Mouse (Mus musculus) heart, embryonic 16.5 days (tissue): ENCODE measurements around the gene Mboat2. TPM values are rescaled to one million over a fixed set of nuclear protein-coding genes. Genes with fewer than 3 reads are reported as not detected.

Experiments
- ATAC-seq: fragments of 200-750 bp; cut with Nextera tagmentation; replicated peaks from 2 replicates; pipeline ENCODE4 v1.8.0; 2017; ENCODE audit warnings: moderate number of reproducible peaks; ENCODE audit not compliant: insufficient read depth, low FRiP score; ENCODE audit errors: extremely low read depth
- H3K27ac ChIP-seq: fragments of 300-500 bp; sonication (generic); 2 replicates; pipeline ENCODE4 v1.5.1; 2014; ENCODE audit warnings: mild to moderate bottlenecking, low read length, control low read depth, moderate library complexity
- H3K27me3 ChIP-seq: fragments of 300-500 bp; sonication (generic); 2 replicates; pipeline ENCODE4 v1.6.1; 2014; ENCODE audit warnings: low read length, mixed read lengths; ENCODE audit not compliant: control insufficient read depth, insufficient read depth
- H3K36me3 ChIP-seq: fragments of 300-500 bp; sonication (generic); 2 replicates; pipeline ENCODE4 v1.6.1; 2014; ENCODE audit not compliant: control insufficient read depth, insufficient read depth
- H3K4me1 ChIP-seq: fragments of 300-500 bp; sonication (generic); 2 replicates; pipeline ENCODE4 v1.6.1; 2014; ENCODE audit warnings: low read length, mixed read lengths; ENCODE audit not compliant: control insufficient read depth, insufficient read depth
- H3K4me2 ChIP-seq: fragments of 300-500 bp; sonication (generic); 2 replicates; pipeline ENCODE4 v1.6.1; 2014; ENCODE audit warnings: low read depth, mild to moderate bottlenecking, control low read depth, low read length
- H3K4me3 ChIP-seq: fragments of 300-500 bp; sonication (generic); 2 replicates; pipeline ENCODE4 v1.5.1; 2014; ENCODE audit warnings: mild to moderate bottlenecking, control low read depth, low read length
- H3K9ac ChIP-seq: fragments of 300-500 bp; sonication (generic); 2 replicates; pipeline ENCODE4 v1.6.1; 2014; ENCODE audit warnings: low read length, control low read depth
- H3K9me3 ChIP-seq: fragments of 300-500 bp; sonication (generic); replicated peaks from 2 replicates; pipeline ENCODE4 v1.6.1; 2016; ENCODE audit warnings: low read length; ENCODE audit not compliant: control insufficient read depth
- WGBS: fragments of 180-500 bp; shearing (Covaris S2); extraction: QIAGEN DNeasy Blood & Tissue Kit; methylation state at CpG from one replicate; pipeline ENCODE4 v1.1.7; 2014; 5-methylcytosine and 5-hydroxymethylcytosine counted together
- polyA plus RNA-seq: library from polyadenylated mRNA; unstranded; fragments of >200 nt; fragmentation: Nextera tagmentation; extraction: Ambion mirVana; gene quantifications from 2 replicates; pipeline ENCODE4 v1.2.1, GENCODE M21; 2015

Mboat2 gene
- polyA plus RNA-seq, 1 experiment from 2014 or later, result 28.8 TPM

- ATAC-seq, result no peak
- no peaks in the 10 kb centered on the region for H3K27me3 ChIP-seq
- H3K4me1 ChIP-seq, result peaks cover 11% of the 10 kb centered on the region
- no peaks in the 10 kb centered on the region for H3K9me3 ChIP-seq
- 83% methylated on average over 8 of the region's 8 CpGs for WGBS
- H3K27ac ChIP-seq, result no peak overlapping the region
- H3K9ac ChIP-seq, result no peak overlapping the region
- no peak overlapping the region for H3K4me3 ChIP-seq
- H3K4me2 ChIP-seq, result no peak overlapping the region
- H3K36me3 ChIP-seq, result no peaks in the 10 kb centered on the region
These were observed 41.6 kb downstream of the Mboat2 start for GRCm38 (mm10) chr12:24872264-24872663.

GRCm38 (mm10) chr12:24872689-24873088 lies 42.0 kb downstream of the Mboat2 start:
- Histone ChIP-seq H3K4me2 (no peak overlapping the region), H3K4me1 (peaks cover 11% of the 10 kb centered on the region), H3K27me3 (no peaks in the 10 kb centered on the region), H3K9me3 (no peaks in the 10 kb centered on the region), H3K36me3 (no peaks in the 10 kb centered on the region), H3K27ac (no peak overlapping the region), H3K9ac (no peak overlapping the region), H3K4me3 (no peak overlapping the region)
- 74% methylated on average over 10 of the region's 10 CpGs for WGBS
- ATAC-seq, result no peak

- Histone ChIP-seq H3K9me3 (no peaks in the 10 kb centered on the region), H3K9ac (no peak overlapping the region), H3K4me2 (no peak overlapping the region), H3K4me3 (no peak overlapping the region), H3K27ac (no peak overlapping the region), H3K27me3 (no peaks in the 10 kb centered on the region), H3K4me1 (peaks cover 20% of the 10 kb centered on the region), H3K36me3 (no peaks in the 10 kb centered on the region)
- no peak for ATAC-seq
- WGBS, result 79% methylated on average over 1 of the region's 1 CpGs
These were observed 45.2 kb downstream of the Mboat2 start for GRCm38 (mm10) chr12:24875908-24876307.

GRCm38 (mm10) chr12:24877231-24877630 lies 46.6 kb downstream of the Mboat2 start:
- Histone ChIP-seq H3K4me2 (no peak overlapping the region), H3K27me3 (no peaks in the 10 kb centered on the region), H3K4me3 (no peak overlapping the region), H3K27ac (no peak overlapping the region), H3K36me3 (no peaks in the 10 kb centered on the region), H3K9me3 (no peaks in the 10 kb centered on the region), H3K4me1 (peaks cover 20% of the 10 kb centered on the region), H3K9ac (no peak overlapping the region)
- ATAC-seq, result no peak
- 50% methylated on average over 7 of the region's 7 CpGs for WGBS

GRCm38 (mm10) chr12:24878090-24878489 lies 47.4 kb downstream of the Mboat2 start:
- Histone ChIP-seq H3K27me3 (no peaks in the 10 kb centered on the region), H3K4me3 (no peak overlapping the region), H3K27ac (no peak overlapping the region), H3K9ac (no peak overlapping the region), H3K4me2 (no peak overlapping the region), H3K36me3 (no peaks in the 10 kb centered on the region), H3K9me3 (no peaks in the 10 kb centered on the region), H3K4me1 (peaks cover 20% of the 10 kb centered on the region)
- WGBS, result 79% methylated on average over 6 of the region's 6 CpGs
- ATAC-seq, result no peak

- 45% methylated on average over 5 of the region's 5 CpGs for WGBS
- no peak overlapping the region for H3K9ac ChIP-seq
- no peak overlapping the region for H3K4me2 ChIP-seq
- peaks cover 20% of the 10 kb centered on the region for H3K4me1 ChIP-seq
- no peaks in the 10 kb centered on the region for H3K9me3 ChIP-seq
- no peak overlapping the region for H3K27ac ChIP-seq
- no peak for ATAC-seq
- no peaks in the 10 kb centered on the region for H3K27me3 ChIP-seq
- no peak overlapping the region for H3K4me3 ChIP-seq
- H3K36me3 ChIP-seq, result peaks cover under 1% of the 10 kb centered on the region; the same call in 1 of the 2 replicates
These were observed 48.2 kb downstream of the Mboat2 start for GRCm38 (mm10) chr12:24878735-24879362.

- no peak for ATAC-seq
- Histone ChIP-seq H3K36me3 (peaks cover 9% of the 10 kb centered on the region), H3K9ac (no peak overlapping the region), H3K27me3 (no peaks in the 10 kb centered on the region), H3K4me2 (no peak overlapping the region), H3K27ac (no peak overlapping the region), H3K4me1 (peaks cover 20% of the 10 kb centered on the region), H3K9me3 (no peaks in the 10 kb centered on the region), H3K4me3 (no peak overlapping the region)
- WGBS, result 48% methylated on average over 10 of the region's 10 CpGs
These were observed 48.9 kb downstream of the Mboat2 start for GRCm38 (mm10) chr12:24879613-24880029.

- no peak for ATAC-seq
- WGBS, result 86% methylated on average over 3 of the region's 3 CpGs
These were observed 52.6 kb downstream of the Mboat2 start for GRCm38 (mm10) chr12:24883279-24883678.

GRCm38 (mm10) chr12:24886800-24887199 lies 56.1 kb downstream of the Mboat2 start:
- Histone ChIP-seq H3K4me2 (no peak overlapping the region), H3K4me3 (no peak overlapping the region), H3K9ac (no peak overlapping the region), H3K27me3 (no peaks in the 10 kb centered on the region), H3K4me1 (peaks cover 11% of the 10 kb centered on the region), H3K36me3 (peaks cover 11% of the 10 kb centered on the region), H3K9me3 (no peaks in the 10 kb centered on the region), H3K27ac (no peak overlapping the region)
- no peak for ATAC-seq

More at GRCm38 (mm10) chr12:24883279-24883678, 52.6 kb downstream of the Mboat2 start:
- peaks cover 11% of the 10 kb centered on the region for H3K36me3 ChIP-seq
- H3K4me1 ChIP-seq, result peaks cover 13% of the 10 kb centered on the region
- no peak overlapping the region for H3K4me3 ChIP-seq
- no peaks in the 10 kb centered on the region for H3K27me3 ChIP-seq
- H3K9ac ChIP-seq, result no peak overlapping the region
- no peak overlapping the region for H3K4me2 ChIP-seq
- H3K9me3 ChIP-seq, result no peaks in the 10 kb centered on the region
- H3K27ac ChIP-seq, result no peak overlapping the region
